Mouse (Mus musculus) stomach, embryonic 15.5 days (tissue): ENCODE measurements around the gene Drp2. TPM values are rescaled to one million over a fixed set of nuclear protein-coding genes. Genes with fewer than 3 reads are reported as not detected.

Experiments
- ATAC-seq: fragments of 200-750 bp; cut with Nextera tagmentation; 2 replicates; pipeline ENCODE4 v1.8.0; 2017; ENCODE audit warnings: low read depth, moderate number of reproducible peaks, moderate TSS enrichment; ENCODE audit not compliant: insufficient read depth, low FRiP score
- H3K27ac ChIP-seq: fragments of 300-500 bp; sonication (generic); 2 replicates; pipeline ENCODE4 v1.5.1; 2015; ENCODE audit warnings: mild to moderate bottlenecking, inconsistent platforms
- H3K27me3 ChIP-seq: fragments of 300-500 bp; sonication (generic); replicated peaks from 2 replicates; pipeline ENCODE4 v1.6.1; 2015; ENCODE audit warnings: inconsistent platforms
- H3K36me3 ChIP-seq: fragments of 300-500 bp; sonication (generic); 2 replicates; pipeline ENCODE4 v1.6.1; 2015; ENCODE audit warnings: inconsistent platforms
- H3K4me1 ChIP-seq: fragments of 300-500 bp; sonication (generic); 2 replicates; pipeline ENCODE4 v1.6.1; 2015; ENCODE audit warnings: inconsistent platforms
- H3K4me2 ChIP-seq: fragments of 300-500 bp; sonication (generic); 2 replicates; pipeline ENCODE4 v1.6.1; 2015; ENCODE audit warnings: mild to moderate bottlenecking, inconsistent platforms
- H3K4me3 ChIP-seq: fragments of 300-500 bp; sonication (generic); replicated peaks from 2 replicates; pipeline ENCODE4 v1.5.1; 2015; ENCODE audit warnings: inconsistent platforms
- H3K9ac ChIP-seq: fragments of 300-500 bp; sonication (generic); 2 replicates; pipeline ENCODE4 v1.6.1; 2015; ENCODE audit warnings: inconsistent platforms
- H3K9me3 ChIP-seq: fragments of 300-500 bp; sonication (generic); 2 replicates; pipeline ENCODE4 v1.6.1; 2016; ENCODE audit warnings: inconsistent platforms
- WGBS: fragments of 180-500 bp; shearing (Covaris S2); methylation state at CpG from one replicate; pipeline ENCODE4 v1.1.7; 2015; 5-methylcytosine and 5-hydroxymethylcytosine counted together
- polyA plus RNA-seq: library from polyadenylated mRNA; unstranded; fragments of >200 nt; fragmentation: Nextera tagmentation; extraction: Ambion mirVana; gene quantifications from 2 replicates; pipeline ENCODE4 v1.2.1, GENCODE M21; 2015

The Drp2 gene
- polyA plus RNA-seq, 1 experiment from 2014 or later: 1.4 TPM

DNA sequence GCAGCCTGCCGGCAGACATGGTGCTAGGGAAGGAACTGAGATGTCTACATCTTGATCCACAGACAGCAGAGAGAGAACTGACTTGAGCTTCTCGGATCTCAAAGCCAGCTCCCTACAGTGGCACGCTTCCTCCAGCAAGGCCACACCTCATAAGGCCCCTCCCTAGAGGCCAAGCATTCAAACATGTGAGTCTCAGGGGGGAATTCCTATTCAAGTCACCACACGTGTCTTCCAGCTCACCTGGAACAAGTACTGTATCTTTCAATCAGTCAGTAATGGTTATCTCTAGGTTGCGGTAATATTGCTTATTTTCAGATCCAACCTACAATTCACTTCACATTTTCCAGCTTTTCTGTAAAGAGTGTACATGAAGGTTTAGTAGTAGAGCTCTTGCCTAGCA, 15.7 kb downstream of the Drp2 start:
- no peak overlapping the region for H3K4me3 ChIP-seq
- H3K36me3 ChIP-seq: no peaks in the 10 kb centered on the region
- no peak for ATAC-seq
- WGBS: 79% methylated on average over 5 of the region's 5 CpGs
- H3K27ac ChIP-seq: no peak overlapping the region
- H3K9ac ChIP-seq: no peak overlapping the region
- no peaks in the 10 kb centered on the region for H3K4me1 ChIP-seq
- no peaks in the 10 kb centered on the region for H3K9me3 ChIP-seq
- H3K4me2 ChIP-seq: no peak overlapping the region
- no peaks in the 10 kb centered on the region for H3K27me3 ChIP-seq

DNA sequence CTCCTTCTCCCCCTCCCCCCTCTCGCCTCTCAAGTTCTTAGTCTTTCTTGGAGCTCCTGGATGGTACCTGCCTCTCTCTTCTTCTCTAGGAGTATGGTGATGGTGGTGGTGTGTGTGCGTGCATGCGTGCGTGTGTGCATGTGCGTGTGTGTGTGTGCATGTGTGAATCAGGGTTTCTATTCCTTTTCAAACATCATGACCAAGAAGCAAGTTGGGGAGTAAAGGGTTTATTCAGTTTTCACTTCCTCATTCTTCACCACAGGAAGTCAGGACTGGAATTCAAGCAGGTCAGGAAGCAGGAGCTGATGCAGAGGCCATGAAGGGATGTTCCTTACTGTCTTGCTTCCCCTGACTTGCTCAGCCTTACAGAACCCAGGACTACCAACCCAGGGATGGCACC, 19.9 kb downstream of the Drp2 start:
- Histone ChIP-seq H3K9me3 (no peaks in the 10 kb centered on the region), H3K27me3 (no peaks in the 10 kb centered on the region), H3K9ac (no peak overlapping the region), H3K4me3 (no peak overlapping the region), H3K4me2 (no peak overlapping the region), H3K27ac (no peak overlapping the region), H3K4me1 (no peaks in the 10 kb centered on the region), H3K36me3 (no peaks in the 10 kb centered on the region)
- WGBS: 94% methylated on average over 5 of the region's 5 CpGs
- ATAC-seq: no peak

DNA sequence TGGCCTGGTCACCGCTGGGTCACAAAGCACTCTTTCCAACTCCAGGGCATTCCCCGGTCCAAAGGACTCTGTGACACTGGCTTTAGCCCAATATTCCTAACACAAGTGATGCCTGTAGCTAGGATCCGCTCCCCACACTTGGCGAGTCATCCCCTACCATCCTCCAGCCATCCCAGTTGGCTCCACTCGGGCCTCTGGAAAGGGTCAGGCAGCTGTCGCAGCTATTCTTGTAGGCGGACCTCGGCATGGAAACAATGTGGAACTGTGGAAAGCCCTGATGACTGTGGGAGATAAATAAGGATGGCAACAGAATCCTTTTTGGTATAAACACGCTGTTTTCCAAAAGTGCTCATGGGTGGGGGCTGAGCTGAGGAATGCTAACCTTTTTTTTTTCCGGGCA, 21.4 kb downstream of the Drp2 start:
- Histone ChIP-seq H3K4me1 (no peaks in the 10 kb centered on the region), H3K27me3 (no peaks in the 10 kb centered on the region), H3K4me3 (no peak overlapping the region), H3K4me2 (no peak overlapping the region), H3K36me3 (no peaks in the 10 kb centered on the region), H3K9ac (no peak overlapping the region), H3K9me3 (no peaks in the 10 kb centered on the region), H3K27ac (no peak overlapping the region)
- ATAC-seq: no peak
- WGBS: 75% methylated on average over 10 of the region's 10 CpGs

DNA sequence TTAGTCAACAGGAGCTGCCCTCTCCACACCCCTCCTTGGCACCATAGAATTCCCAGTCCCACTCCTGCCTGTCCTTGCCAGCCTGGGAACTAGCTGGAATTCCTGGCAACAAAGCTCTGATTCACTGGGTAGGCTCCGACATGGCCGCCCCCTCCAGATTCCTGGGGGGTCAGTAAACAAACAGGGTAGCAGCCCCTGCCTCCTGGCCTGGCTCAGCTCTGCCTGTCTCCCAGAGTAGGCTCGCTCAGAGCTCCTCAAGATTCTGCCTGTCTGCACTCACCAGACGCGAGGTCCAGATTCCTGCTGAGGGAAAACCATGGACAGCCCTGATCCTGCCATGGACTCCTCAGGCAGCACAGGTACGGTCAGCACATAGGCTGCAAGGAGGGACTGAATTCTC, 22.5 kb downstream of the Drp2 start:
- H3K4me2 ChIP-seq: no peak overlapping the region
- 82% methylated on average over 6 of the region's 6 CpGs for WGBS
- no peaks in the 10 kb centered on the region for H3K36me3 ChIP-seq
- no peak overlapping the region for H3K4me3 ChIP-seq
- ATAC-seq: no peak
- no peak overlapping the region for H3K9ac ChIP-seq
- no peaks in the 10 kb centered on the region for H3K9me3 ChIP-seq
- no peaks in the 10 kb centered on the region for H3K27me3 ChIP-seq
- no peaks in the 10 kb centered on the region for H3K4me1 ChIP-seq
- H3K27ac ChIP-seq: no peak overlapping the region

DNA sequence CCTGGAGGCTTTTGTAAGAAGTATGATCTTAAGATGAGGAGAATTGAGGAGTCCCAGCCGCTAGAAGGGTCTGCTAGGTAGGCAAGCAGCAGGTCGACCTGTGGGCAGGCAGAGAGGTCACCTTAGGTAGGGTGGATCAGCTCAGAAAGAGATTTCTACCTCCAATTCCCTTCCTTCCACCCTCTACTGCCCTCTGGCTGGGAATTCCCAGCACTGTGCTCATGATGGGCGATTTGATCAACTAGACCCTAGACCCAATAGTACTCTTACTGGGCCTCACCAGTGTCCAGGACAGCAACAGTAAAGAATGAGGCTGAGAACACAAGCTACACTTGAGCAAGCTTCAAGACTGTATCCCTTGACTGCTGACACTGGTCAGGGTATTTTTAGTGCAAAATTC, 23.0 kb downstream of the Drp2 start:
- Histone ChIP-seq H3K36me3 (no peaks in the 10 kb centered on the region), H3K27ac (no peak overlapping the region), H3K9me3 (no peaks in the 10 kb centered on the region), H3K27me3 (no peaks in the 10 kb centered on the region), H3K9ac (no peak overlapping the region), H3K4me2 (no peak overlapping the region), H3K4me1 (no peaks in the 10 kb centered on the region), H3K4me3 (no peak overlapping the region)
- ATAC-seq: no peak
- 58% methylated on average over 3 of the region's 3 CpGs for WGBS

DNA sequence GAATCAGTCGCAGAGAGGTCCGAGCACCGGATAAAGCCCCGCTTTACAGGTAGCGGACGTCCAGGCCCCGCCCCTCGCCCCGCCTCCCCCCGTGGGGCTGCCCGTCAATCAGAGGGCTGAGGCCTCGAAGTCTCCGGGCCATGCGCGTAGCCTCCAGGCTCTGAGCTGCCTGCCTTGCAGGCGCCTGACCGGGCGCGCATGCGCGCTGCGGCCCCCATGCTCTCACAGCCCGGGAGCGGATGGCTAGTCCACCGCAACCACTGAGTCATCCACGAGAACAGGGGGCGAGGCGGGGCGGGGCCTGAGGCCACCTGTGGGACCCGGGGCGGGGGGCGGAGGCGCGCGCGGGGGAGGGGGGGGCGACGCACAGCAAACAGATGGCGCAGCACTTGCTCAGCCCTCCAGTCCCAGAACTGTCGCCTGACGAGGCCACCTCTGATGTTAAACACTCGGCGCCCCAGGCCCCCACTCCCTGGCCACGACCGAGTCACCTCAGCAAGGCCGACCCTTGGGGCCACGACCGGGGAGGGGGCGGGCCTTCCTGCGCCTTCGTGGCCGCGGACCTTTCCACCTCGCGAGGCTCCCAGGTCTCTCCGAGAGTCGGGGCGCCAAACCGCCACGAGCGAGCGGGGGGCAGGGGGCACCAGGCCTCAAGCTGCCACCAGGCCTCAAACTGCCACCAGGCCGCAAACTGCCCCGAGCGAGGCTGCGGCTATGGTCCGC, 70.8 kb downstream of the Drp2 start:
- no peak overlapping the region for H3K4me3 ChIP-seq
- H3K27ac ChIP-seq: no peak overlapping the region
- no peaks in the 10 kb centered on the region for H3K4me1 ChIP-seq
- no peaks in the 10 kb centered on the region for H3K27me3 ChIP-seq
- H3K4me2 ChIP-seq: no peak overlapping the region; the same call in 1 of the 2 replicates
- H3K9ac ChIP-seq: no peak overlapping the region
- H3K9me3 ChIP-seq: no peaks in the 10 kb centered on the region
- no peak; the same call in 1 of the 2 replicates for ATAC-seq
- 67% methylated on average over 55 of the region's 67 CpGs for WGBS
- no peaks in the 10 kb centered on the region for H3K36me3 ChIP-seq

DNA sequence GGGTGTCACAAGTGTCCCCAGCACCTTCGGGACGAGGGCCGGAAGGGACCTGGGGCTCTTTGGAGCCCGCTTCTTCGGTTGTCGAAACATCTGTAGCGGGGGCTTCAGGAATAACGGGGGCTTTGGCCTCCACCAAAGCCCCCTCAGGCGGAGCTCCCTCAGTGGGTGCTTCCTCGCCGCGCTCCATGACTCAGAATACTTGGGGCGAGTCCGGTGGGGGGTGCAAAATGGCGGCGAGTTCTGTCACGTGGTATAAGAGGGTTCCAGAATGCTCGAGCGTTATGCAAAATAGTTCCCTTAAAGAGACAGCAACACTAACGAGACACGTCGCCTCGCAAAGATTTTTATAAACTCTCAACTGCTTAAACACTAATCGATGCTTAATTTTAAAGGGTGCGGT, 71.9 kb downstream of the Drp2 start, which contains the start of gene Taf7l:
TSS of gene Taf7l (minus strand) at position 201 of the 400 bp plus-strand sequence.
- Histone ChIP-seq H3K36me3 (no peaks in the 10 kb centered on the region), H3K27ac (no peak within 1 kb of the TSS), H3K4me2 (no peak within 1 kb of the TSS; the same call in 1 of the 2 replicates), H3K4me3 (no peak within 1 kb of the TSS), H3K9me3 (no peaks in the 10 kb centered on the region), H3K27me3 (no peaks in the 10 kb centered on the region), H3K9ac (no peak within 1 kb of the TSS), H3K4me1 (no peaks in the 10 kb centered on the region)
- WGBS: 91% methylated on average over 25 of the region's 25 CpGs
- no peak for ATAC-seq

DNA sequence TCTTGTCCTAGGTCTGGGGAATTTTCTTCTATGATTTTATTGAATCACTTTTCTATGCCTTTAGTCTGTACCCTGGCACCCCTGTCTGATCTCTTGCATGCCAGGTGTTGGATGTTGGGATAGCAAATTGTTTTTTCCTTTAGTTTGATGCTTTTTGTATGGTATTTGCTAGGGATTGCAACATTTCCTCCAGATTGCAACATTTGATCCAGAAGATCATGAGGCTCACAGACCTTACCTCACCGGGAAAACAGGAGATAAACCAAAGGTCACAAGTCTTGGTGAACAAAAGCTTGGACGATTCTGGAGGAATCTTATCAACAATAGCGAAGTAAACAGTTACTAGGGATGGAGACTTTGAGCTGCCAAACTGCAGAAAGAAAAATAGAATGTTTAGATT, 77.4 kb downstream of the Drp2 start:
- 30% methylated on average over 3 of the region's 3 CpGs for WGBS

DNA sequence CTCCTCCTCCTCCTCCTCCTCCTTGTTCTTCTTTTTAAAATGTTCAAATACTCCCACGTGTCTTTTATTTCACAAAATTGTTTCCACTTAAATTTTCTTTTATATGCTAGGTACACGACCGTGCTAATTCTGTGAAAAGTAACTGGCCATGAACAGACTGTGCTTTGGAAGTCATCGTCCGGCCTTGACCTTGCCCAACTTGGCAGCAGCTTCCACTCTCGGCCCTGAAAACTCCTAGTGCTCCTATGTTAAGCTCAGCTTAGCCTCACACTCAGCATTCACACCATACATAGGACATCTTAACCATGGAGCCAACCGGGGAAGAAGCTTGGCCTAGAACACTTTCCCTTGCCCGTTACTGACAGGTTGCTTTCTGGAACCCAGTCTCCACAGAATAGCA, 96.3 kb downstream of the Drp2 start:
- ATAC-seq: no peak
- no peaks in the 10 kb centered on the region for H3K27me3 ChIP-seq
- WGBS: 79% methylated on average over 8 of the region's 8 CpGs

More for the DNA sequence above, 77.4 kb downstream of the Drp2 start:
- no peak for ATAC-seq
- Histone ChIP-seq H3K4me3 (no peak overlapping the region), H3K27me3 (no peaks in the 10 kb centered on the region), H3K36me3 (no peaks in the 10 kb centered on the region), H3K27ac (no peak overlapping the region), H3K4me1 (no peaks in the 10 kb centered on the region), H3K4me2 (no peak overlapping the region), H3K9ac (no peak overlapping the region), H3K9me3 (no peaks in the 10 kb centered on the region)

More for the DNA sequence above, 96.3 kb downstream of the Drp2 start:
- no peaks in the 10 kb centered on the region for H3K36me3 ChIP-seq
- no peaks in the 10 kb centered on the region for H3K9me3 ChIP-seq
- H3K4me3 ChIP-seq: no peak overlapping the region
- H3K27ac ChIP-seq: no peak overlapping the region
- no peak overlapping the region for H3K9ac ChIP-seq
- H3K4me1 ChIP-seq: no peaks in the 10 kb centered on the region
- H3K4me2 ChIP-seq: no peak overlapping the region

Other genes with a start within 250 kb of the Drp2 start
- 0.05 and 0.22 TPM in 2 replicates for gene Xkrx, start 242.5 kb upstream of the Drp2 start, polyA plus RNA-seq
- 0.08 TPM in 1 of 2 replicates, not detected in the other for gene Arl13a, start 217.1 kb upstream of the Drp2 start, polyA plus RNA-seq
- gene Nox1, start 182.6 kb upstream of the Drp2 start, polyA plus RNA-seq: 0.12 and 0.34 TPM in 2 replicates
- 22.3 and 22.6 TPM in 2 replicates for gene Trmt2b, start 127.6 kb upstream of the Drp2 start, polyA plus RNA-seq
- gene Tmem35a, start 109.3 kb upstream of the Drp2 start, polyA plus RNA-seq: 4.4 TPM in 2 replicates
- gene Cenpi, start 96.5 kb upstream of the Drp2 start, polyA plus RNA-seq: 23.9 and 27.1 TPM in 2 replicates
- 0.10 TPM in 1 of 2 replicates, not detected in the other for gene Taf7l, start 71.9 kb downstream of the Drp2 start, polyA plus RNA-seq
- 90.9 and 105 TPM in 2 replicates for gene Timm8a1, start 137.3 kb downstream of the Drp2 start, polyA plus RNA-seq
- 2.4 and 3.3 TPM in 2 replicates for gene Btk, start 179.0 kb downstream of the Drp2 start, polyA plus RNA-seq
- 379 and 399 TPM in 2 replicates for gene Rpl36a, start 181.1 kb downstream of the Drp2 start, polyA plus RNA-seq
- gene Gla, start 196.6 kb downstream of the Drp2 start, polyA plus RNA-seq: 6.1 and 7.7 TPM in 2 replicates
- 136 and 138 TPM in 2 replicates for gene Hnrnph2, start 196.6 kb downstream of the Drp2 start, polyA plus RNA-seq